Mouse (Mus musculus): Measurements from ENCODE around the gene Clec18a.

- TF ChIP-seq CTCF (IDR thresholded peaks at IDR 0.05; ENCODE audit: control insufficient read depth, insufficient read depth, low read length) (no peak), POLR2A (IDR thresholded peaks at IDR 0.05; ENCODE audit: borderline replicate concordance, control insufficient read depth, low read depth, low read length) (no peak)
Observed at GRCm38 (mm10) chr8:111091706-111092105, 520 bp downstream of the Clec18a start.

Measured in bone marrow, adult 2 months (tissue).